Mouse (Mus musculus) midbrain, postnatal 0 days (tissue): ENCODE measurements around the gene Fbxl19. TPM values are rescaled to one million over a fixed set of nuclear protein-coding genes. Genes with fewer than 3 reads are reported as not detected.

Source experiments
- ATAC-seq: fragments of 200-750 bp; cut with Nextera tagmentation; 2 replicates; pipeline ENCODE4 v1.8.0; 2017; ENCODE audit warnings: moderate number of reproducible peaks, mild to moderate bottlenecking, moderate TSS enrichment, moderate library complexity; ENCODE audit not compliant: low FRiP score
- DNase-seq: peaks from one replicate; pipeline ENCODE4 v3.0.0-alpha.2; 2015; ENCODE audit warnings: low spot score
- H3K27ac ChIP-seq: fragments of 300-500 bp; sonication (generic); 2 replicates; pipeline ENCODE4 v1.5.1; 2014; ENCODE audit warnings: low read depth, mild to moderate bottlenecking, low read length, mixed read lengths
- H3K27me3 ChIP-seq: fragments of 300-500 bp; sonication (generic); 2 replicates; pipeline ENCODE4 v1.6.1; 2014; ENCODE audit warnings: low read length, control low read depth, mixed read lengths; ENCODE audit not compliant: insufficient read depth
- H3K36me3 ChIP-seq: fragments of 300-500 bp; sonication (generic); 2 replicates; pipeline ENCODE4 v1.6.1; 2014; ENCODE audit warnings: low read length, control low read depth, mixed read lengths; ENCODE audit not compliant: insufficient read depth
- H3K4me1 ChIP-seq: fragments of 300-500 bp; sonication (generic); 2 replicates; pipeline ENCODE4 v1.6.1; 2014; ENCODE audit warnings: mild to moderate bottlenecking, control low read depth, antibody characterized with exemption, low read length, mixed read lengths; ENCODE audit not compliant: insufficient read depth
- H3K4me2 ChIP-seq: fragments of 300-500 bp; sonication (generic); 2 replicates; pipeline ENCODE4 v1.6.1; 2014; ENCODE audit warnings: low read depth, mild to moderate bottlenecking, low read length, mixed read lengths; ENCODE audit not compliant: poor library complexity, severe bottlenecking
- H3K4me3 ChIP-seq: fragments of 300-500 bp; sonication (generic); 2 replicates; pipeline ENCODE4 v1.5.1; 2014; ENCODE audit warnings: low read depth, mild to moderate bottlenecking, low read length, moderate library complexity
- H3K9ac ChIP-seq: fragments of 300-500 bp; sonication (generic); replicated peaks from 2 replicates; pipeline ENCODE4 v1.6.1; 2014; ENCODE audit warnings: mild to moderate bottlenecking, low read length, moderate library complexity, mixed read lengths; ENCODE audit not compliant: poor library complexity, severe bottlenecking
- H3K9me3 ChIP-seq: fragments of 300-500 bp; sonication (generic); 2 replicates; pipeline ENCODE4 v1.6.1; 2016; ENCODE audit warnings: low read length, control low read depth
- CTCF ChIP-seq: IDR thresholded peaks from 2 replicates; pipeline ENCODE4 v1.5.1; 2016; ENCODE audit warnings: antibody characterized with exemption, mild to moderate bottlenecking
- WGBS: fragments of 180-500 bp; shearing (Covaris S2); extraction: QIAGEN DNeasy Blood & Tissue Kit; methylation state at CpG from one replicate; pipeline ENCODE4 v1.1.7; 2014; 5-methylcytosine and 5-hydroxymethylcytosine counted together
- polyA plus RNA-seq: library from polyadenylated mRNA; unstranded; fragments of >200 nt; fragmentation: Nextera tagmentation; extraction: Ambion mirVana; gene quantifications from 2 replicates; pipeline ENCODE4 v1.2.1, GENCODE M21; 2015
- total RNA-seq: library from RNA; depleted of rRNA; stranded (reverse); fragments of >200 nt; gene quantifications from 2 replicates; pipeline ENCODE4 v1.2.3, GENCODE M21; 2014

Gene Fbxl19
- total and polyA plus RNA-seq, 2 experiments from 2014 or later, result 8.3 to 221 TPM

DNA sequence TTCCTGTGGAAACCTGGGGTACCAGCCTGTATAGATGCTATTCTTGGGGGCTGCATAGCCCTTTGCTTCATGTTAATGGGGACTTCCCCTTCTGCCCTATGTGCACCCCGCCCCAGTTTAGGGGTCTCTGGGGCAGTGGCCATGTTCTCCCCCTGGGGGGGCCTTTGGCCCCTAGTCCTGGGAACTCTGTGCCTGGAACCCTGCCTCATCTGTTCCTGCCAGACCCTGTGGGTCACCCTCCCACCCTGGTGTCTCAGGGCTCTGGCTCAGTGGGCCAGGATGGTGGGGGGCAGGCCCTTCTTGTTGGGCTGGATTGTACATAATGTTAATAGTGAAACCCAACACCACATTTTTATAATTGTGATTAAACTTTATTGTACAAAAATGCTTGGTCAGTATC, 55.4 kb downstream of the Fbxl19 start:
- no peak overlapping the region for H3K4me2 ChIP-seq
- H3K4me1 ChIP-seq, result no peaks in the 10 kb centered on the region
- 0 out of 2 replicates have a peak overlapping the region, but pooled peaks have one; percentile 47 for H3K27ac ChIP-seq
- no peak overlapping the region for H3K9ac ChIP-seq
- H3K9me3 ChIP-seq, result no peaks in the 10 kb centered on the region
- no peaks in the 10 kb centered on the region for H3K27me3 ChIP-seq
- H3K4me3 ChIP-seq, result no peak overlapping the region
- 90% methylated on average over 1 of the region's 1 CpGs for WGBS
- ATAC-seq (no peak), DNase-seq (no peak)
- TF ChIP-seq CTCF, result no peak
- peaks cover 72% of the 10 kb centered on the region for H3K36me3 ChIP-seq

DNA sequence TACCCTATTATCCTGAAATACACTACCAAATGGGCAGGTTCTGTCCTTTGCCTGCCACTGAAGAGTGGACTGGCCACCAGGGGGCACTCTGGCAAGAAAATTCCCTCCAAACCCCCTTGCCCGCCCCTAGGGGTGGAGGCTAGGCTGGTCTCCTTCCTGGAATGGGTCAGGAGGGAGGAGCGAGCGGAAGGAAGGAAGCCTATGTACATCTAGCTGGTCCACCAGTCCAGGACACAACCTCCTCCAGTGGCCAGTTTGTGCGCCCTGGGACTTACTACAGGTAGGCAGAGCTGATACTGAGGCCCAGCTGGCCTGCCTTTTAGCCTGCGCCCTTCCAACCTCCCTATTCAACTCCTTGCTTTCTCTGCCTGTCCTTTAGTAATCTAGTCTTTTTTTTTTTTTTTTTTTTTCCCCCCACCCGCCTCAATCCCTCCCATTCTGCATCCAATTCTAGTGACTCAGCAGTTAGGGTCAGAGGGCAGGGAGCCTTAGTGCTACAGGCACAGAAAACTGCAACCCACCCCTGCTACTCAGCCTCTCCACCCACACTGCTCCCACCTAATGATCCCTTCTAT, 56.2 kb downstream of the Fbxl19 start, which contains the start of gene Hsd3b7:
Gene Hsd3b7, plus strand, starts transcription at position 170 of the 575 bp plus-strand sequence.
- no peaks in the 10 kb centered on the region for H3K27me3 ChIP-seq
- WGBS, result 22% methylated on average over 6 of the region's 6 CpGs
- peak within 1 kb of the TSS; percentile 34 for H3K4me2 ChIP-seq
- TF ChIP-seq CTCF, result peak; percentile 97
- peak; percentile 90 for DNase-seq
- H3K4me3 ChIP-seq, result no peak within 1 kb of the TSS
- H3K27ac ChIP-seq, result peak within 1 kb of the TSS; percentile 47
- ATAC-seq, result peak; percentile 78
- no peaks in the 10 kb centered on the region for H3K9me3 ChIP-seq
- peaks cover 74% of the 10 kb centered on the region for H3K36me3 ChIP-seq
- no peaks in the 10 kb centered on the region for H3K4me1 ChIP-seq
- no peak within 1 kb of the TSS for H3K9ac ChIP-seq

DNA sequence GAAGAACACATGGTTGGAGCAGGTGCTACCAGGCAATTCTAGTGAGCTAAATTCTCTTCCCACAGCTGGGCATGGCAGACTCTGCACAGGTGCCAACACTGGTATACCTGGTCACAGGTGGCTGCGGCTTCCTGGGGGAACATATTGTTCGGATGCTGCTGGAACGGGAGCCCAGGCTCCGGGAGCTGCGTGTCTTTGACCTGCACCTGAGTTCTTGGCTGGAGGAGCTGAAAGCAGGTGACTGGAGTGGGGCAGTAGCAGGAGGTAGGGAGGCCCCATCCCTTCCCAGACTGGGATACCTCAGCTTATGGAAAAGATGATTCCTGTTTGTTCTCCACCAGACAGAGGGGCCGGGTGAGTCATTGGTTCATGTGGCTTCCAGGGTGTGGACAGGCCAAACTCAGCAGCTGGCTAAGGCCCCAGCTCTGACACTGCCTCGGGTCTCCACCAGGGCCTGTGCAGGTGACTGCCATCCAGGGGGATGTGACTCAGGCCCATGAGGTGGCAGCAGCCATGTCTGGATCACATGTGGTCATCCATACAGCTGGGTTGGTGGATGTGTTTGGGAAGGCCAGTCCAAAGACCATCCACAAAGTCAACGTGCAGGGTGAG, 56.8 kb downstream of the Fbxl19 start:
- H3K27ac ChIP-seq, result no peak overlapping the region
- 94% methylated on average over 8 of the region's 8 CpGs for WGBS
- no peak overlapping the region for H3K4me3 ChIP-seq
- peaks cover 70% of the 10 kb centered on the region for H3K36me3 ChIP-seq
- H3K4me1 ChIP-seq, result no peaks in the 10 kb centered on the region
- DNase-seq (no peak), ATAC-seq (no peak)
- no peak for TF ChIP-seq CTCF
- peak overlapping the region; percentile 34 for H3K4me2 ChIP-seq
- no peaks in the 10 kb centered on the region for H3K27me3 ChIP-seq
- no peaks in the 10 kb centered on the region for H3K9me3 ChIP-seq
- no peak overlapping the region for H3K9ac ChIP-seq

DNA sequence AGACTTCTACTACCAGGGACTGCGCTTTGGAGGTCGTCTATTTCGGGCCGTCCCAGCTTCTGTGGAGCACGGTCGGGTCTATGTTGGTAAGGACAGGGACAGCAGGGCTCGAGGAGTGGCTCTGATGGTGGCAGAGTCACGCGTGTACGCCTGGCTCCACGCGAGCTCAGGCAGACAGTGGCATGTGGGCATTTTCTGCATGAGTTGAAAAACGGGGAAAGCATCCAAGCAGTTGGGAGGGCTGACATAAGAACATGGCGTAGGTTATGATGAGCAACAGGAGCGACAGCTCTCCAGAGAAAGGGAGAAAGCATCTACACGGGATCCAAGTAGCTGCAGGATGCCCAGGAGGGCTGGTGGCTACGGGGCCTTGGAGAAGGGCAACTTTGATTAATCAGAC, 58.0 kb downstream of the Fbxl19 start:
- Histone ChIP-seq H3K9me3 (no peaks in the 10 kb centered on the region), H3K4me2 (no peak overlapping the region), H3K9ac (no peak overlapping the region), H3K36me3 (peaks cover 64% of the 10 kb centered on the region), H3K27me3 (no peaks in the 10 kb centered on the region), H3K4me1 (no peaks in the 10 kb centered on the region), H3K27ac (no peak overlapping the region), H3K4me3 (no peak overlapping the region)
- ATAC-seq (no peak), DNase-seq (peak; percentile 32)
- WGBS, result 90% methylated on average over 17 of the region's 17 CpGs
- no peak for TF ChIP-seq CTCF

DNA sequence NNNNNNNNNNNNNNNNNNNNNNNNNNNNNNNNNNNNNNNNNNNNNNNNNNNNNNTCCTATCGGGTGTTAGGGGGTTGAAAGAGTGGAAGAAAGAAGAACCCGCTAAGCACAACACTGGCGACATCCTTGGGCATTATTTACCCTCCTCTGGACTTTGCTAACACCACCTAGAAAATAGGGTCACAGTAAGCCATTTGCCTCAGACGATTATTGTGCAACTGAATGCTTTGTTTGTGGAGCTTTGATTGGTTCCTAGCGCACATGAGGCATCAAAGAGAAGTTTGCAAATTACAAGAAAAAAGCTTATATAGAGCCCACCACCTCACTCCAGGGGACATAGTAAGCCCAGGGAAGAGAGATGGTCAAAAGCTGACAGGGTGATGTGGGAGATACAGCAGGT, 64.5 kb downstream of the Fbxl19 start:
- no peaks in the 10 kb centered on the region for H3K27me3 ChIP-seq

DNA sequence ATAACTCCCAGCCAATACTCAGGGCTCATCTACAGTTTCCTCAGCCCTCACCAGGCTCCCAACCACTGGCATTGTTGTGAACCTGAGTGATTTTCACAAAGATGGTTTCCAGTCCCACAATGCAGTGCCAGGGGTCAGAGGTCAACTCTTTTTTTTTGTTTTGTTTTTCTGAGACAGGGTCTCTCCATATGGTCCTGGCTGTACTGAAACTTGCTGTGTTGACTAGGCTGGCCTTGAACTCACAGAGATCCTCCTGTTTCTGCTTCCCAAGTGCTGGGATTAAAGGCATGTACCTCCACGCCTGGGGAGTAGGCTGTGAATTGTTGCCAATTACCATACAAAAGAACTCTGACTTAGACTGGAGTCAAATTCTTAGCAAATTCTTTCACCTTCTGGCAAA, 65.5 kb downstream of the Fbxl19 start:
- Histone ChIP-seq H3K36me3 (peaks cover 73% of the 10 kb centered on the region), H3K4me1 (no peaks in the 10 kb centered on the region), H3K4me3 (no peak overlapping the region), H3K27me3 (no peaks in the 10 kb centered on the region), H3K27ac (no peak overlapping the region), H3K9me3 (no peaks in the 10 kb centered on the region), H3K9ac (no peak overlapping the region), H3K4me2 (no peak overlapping the region)
- ATAC-seq (no peak), DNase-seq (no peak)
- WGBS, result 100% methylated on average over 1 of the region's 1 CpGs
- no peak for TF ChIP-seq CTCF

More for the DNA sequence above, 64.5 kb downstream of the Fbxl19 start:
- Histone ChIP-seq H3K4me2 (no peak overlapping the region), H3K36me3 (peaks cover 68% of the 10 kb centered on the region), H3K27ac (no peak overlapping the region), H3K9ac (no peak overlapping the region), H3K9me3 (no peaks in the 10 kb centered on the region), H3K4me3 (no peak overlapping the region), H3K4me1 (no peaks in the 10 kb centered on the region)
- DNase-seq (no peak), ATAC-seq (no peak)
- no peak for TF ChIP-seq CTCF
- 80% methylated on average over 5 of the region's 5 CpGs for WGBS
